Mouse (Mus musculus) left cerebral cortex, postnatal 14 days (tissue): ENCODE data around the gene Smtnl1. TPM values are rescaled to one million over a fixed set of nuclear protein-coding genes. Genes with fewer than 3 reads are reported as not detected.

Source experiments
- DNase-seq, 2 experiments: peaks; one replicate each; pipeline ENCODE4 v3.0.0; 2021 to 2022; ENCODE audit warnings: low spot score in 2 of 2, mixed read lengths in 1 of 2
- intact Hi-C: fragments of 180-260 bp; cut with DNase I; formaldehyde crosslinking; loops from one replicate; pipeline ENCODE4 v1.15.1; 2025
- total RNA-seq, 2 experiments: library from RNA; stranded (reverse); gene quantifications; 2 replicates each; pipeline ENCODE4 v1.2.3; 2021

Gene Smtnl1
- total RNA-seq, 2 experiments from 2014 or later = not detected

DNA sequence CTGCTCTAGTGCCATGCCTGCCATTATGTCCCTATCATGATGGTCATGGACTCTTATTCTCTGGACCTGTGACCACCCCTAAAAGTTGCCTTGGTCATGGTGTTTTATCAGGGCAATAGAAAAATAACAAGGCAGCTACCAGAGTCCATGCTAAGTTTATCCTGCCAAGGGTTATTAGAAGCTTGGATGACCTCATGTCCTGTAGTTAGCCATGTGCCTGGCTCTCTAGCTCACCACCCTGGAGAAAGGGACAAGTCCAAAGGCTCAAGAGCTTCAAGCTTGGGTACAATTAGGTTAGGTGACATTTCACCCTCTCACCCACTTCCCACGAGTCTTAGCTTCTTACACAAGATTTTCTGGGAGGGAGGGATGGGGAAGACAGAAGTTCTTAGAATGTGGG lies 59.6 kb downstream of the Smtnl1 start:
- intact Hi-C loops = no loop called here
- DNase-seq = no peak

DNA sequence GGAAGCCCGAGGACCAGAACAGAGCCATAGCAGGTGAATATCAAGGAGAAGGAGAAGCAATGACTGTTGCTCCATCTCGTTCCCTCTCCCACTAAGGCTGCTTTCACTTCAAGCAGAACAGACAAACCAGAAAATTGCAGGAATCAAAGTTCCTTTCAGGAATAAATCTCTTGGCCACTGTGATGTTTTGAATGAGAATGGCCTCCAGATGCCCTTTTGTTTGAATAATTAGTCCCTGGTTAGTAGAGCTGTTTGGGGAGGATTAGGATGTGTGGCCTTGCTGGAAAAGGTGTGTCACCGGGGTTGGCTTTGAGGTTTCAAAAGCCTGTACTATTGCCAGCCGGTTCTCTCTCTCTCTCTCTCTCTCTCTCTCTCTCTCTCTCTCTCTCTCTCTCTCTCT lies 60.2 kb downstream of the Smtnl1 start:
- DNase-seq = no peak
- intact Hi-C loops = no loop called here

GRCm38 (mm10) chr2:84761840-84762239 lies 60.6 kb downstream of the Smtnl1 start:
- no peak for DNase-seq
- intact Hi-C loops = no loop called here

- no peak for DNase-seq
- intact Hi-C loops = no loop called here
Observed at GRCm38 (mm10) chr2:84761309-84761708, 61.1 kb downstream of the Smtnl1 start.

Other genes with a start within 250 kb of the Smtnl1 start
- gene Ctnnd1, start 171.9 kb downstream of the Smtnl1 start, total RNA-seq = 10 to 100 TPM; 65.6 to 76.0 TPM
- gene Btbd18, start 163.6 kb downstream of the Smtnl1 start, total RNA-seq = not detected
- gene Selenoh, start 151.9 kb downstream of the Smtnl1 start, total RNA-seq = 10 to 100 TPM; 47.2 to 54.1 TPM
- gene Gm28635, start 144.6 kb downstream of the Smtnl1 start, total RNA-seq = 1 to 10 TPM; 1.8 to 3.5 TPM
- 10 to 100 TPM; 30.3 to 32.3 TPM for gene Med19, start 144.2 kb downstream of the Smtnl1 start, total RNA-seq
- 100 to 1,000 TPM; 209 to 211 TPM for gene Tmx2, start 143.5 kb downstream of the Smtnl1 start, total RNA-seq
- gene Zdhhc5, start 107.5 kb downstream of the Smtnl1 start, total RNA-seq = 10 to 100 TPM; 41.6 to 42.9 TPM
- gene Clp1, start 95.3 kb downstream of the Smtnl1 start, total RNA-seq = 1 to 10 TPM; 7.5 to 8.3 TPM
- 10 to 100 TPM; 40.1 to 41.0 TPM for gene Ypel4, start 88.6 kb downstream of the Smtnl1 start, total RNA-seq
- 1 to 10 TPM; 1.6 to 2.0 TPM for gene Gm19426, start 79.0 kb downstream of the Smtnl1 start, total RNA-seq
- 1 to 10 TPM; 5.9 to 6.8 TPM for gene Serping1, start 47.2 kb downstream of the Smtnl1 start, total RNA-seq
- gene Ube2l6, start 23.8 kb downstream of the Smtnl1 start, total RNA-seq = 1 to 10 TPM; 5.1 to 6.0 TPM
- 10 to 100 TPM; 59.7 to 63.5 TPM for gene Timm10, start 4.3 kb upstream of the Smtnl1 start, total RNA-seq
- under 1 TPM; 0.15 to 0.24 TPM for gene Slc43a1, start 16.2 kb upstream of the Smtnl1 start, total RNA-seq
- gene Rtn4rl2, start 64.1 kb upstream of the Smtnl1 start, total RNA-seq = 10 to 100 TPM; 92.2 to 95.0 TPM
- gene Slc43a3, start 113.9 kb upstream of the Smtnl1 start, total RNA-seq = 1 to 10 TPM in 1 of 2 experiments, under 1 TPM in 1; 0.99 to 1.1 TPM
- gene Prg2, start 157.8 kb upstream of the Smtnl1 start, total RNA-seq = not detected
- not detected for gene Prg3, start 165.6 kb upstream of the Smtnl1 start, total RNA-seq
- gene Ssrp1, start 214.6 kb upstream of the Smtnl1 start, total RNA-seq = 10 to 100 TPM; 88.8 to 93.6 TPM
- gene P2rx3, start 214.8 kb upstream of the Smtnl1 start, total RNA-seq = 1 to 10 TPM; 1.4 to 2.0 TPM
- 100 to 1,000 TPM in 1 of 2 experiments, 10 to 100 TPM in 1; 88.5 to 102 TPM for gene Tnks1bp1, start 225.4 kb upstream of the Smtnl1 start, total RNA-seq